Mouse (Mus musculus) cerebral cortex, adult 2 months (tissue): ENCODE measurements around the gene Rnf141.

Source experiments
- WGBS: fragments of 180-500 bp; shearing (Covaris S2); methylation state at CpG from one replicate; pipeline ENCODE4 v1.1.7; 2018; 5-methylcytosine and 5-hydroxymethylcytosine counted together

Gene Rnf141

GRCm38 (mm10) chr7:110768451-110769064 is 75.7 kb downstream of the Rnf141 start:
- WGBS, result 1% methylated on average over 58 of the region's 61 CpGs

- WGBS, result 27% methylated on average over 16 of the region's 16 CpGs
These were observed 76.3 kb downstream of the Rnf141 start, which contains the start of gene Ampd3 for GRCm38 (mm10) chr7:110768001-110768400. Gene Ampd3 (plus strand): TSS chr7:110768206.

GRCm38 (mm10) chr7:110762605-110763180 is 81.6 kb downstream of the Rnf141 start:
- WGBS, result 86% methylated on average over 5 of the region's 5 CpGs

- 81% methylated on average over 2 of the region's 2 CpGs for WGBS
These were observed 87.8 kb downstream of the Rnf141 start for GRCm38 (mm10) chr7:110756440-110756839.

GRCm38 (mm10) chr7:110753926-110754330 is 90.3 kb downstream of the Rnf141 start:
- WGBS, result 64% methylated on average over 5 of the region's 5 CpGs

GRCm38 (mm10) chr7:110753310-110753709 is 90.9 kb downstream of the Rnf141 start:
- WGBS, result 100% methylated on average over 1 of the region's 1 CpGs

GRCm38 (mm10) chr7:110751634-110752033 is 92.6 kb downstream of the Rnf141 start:
- 55% methylated on average over 1 of the region's 1 CpGs for WGBS

GRCm38 (mm10) chr7:110750834-110751233 is 93.4 kb downstream of the Rnf141 start:
- WGBS, result 32% methylated on average over 4 of the region's 4 CpGs
